Mouse (Mus musculus) layer of hippocampus, adult 18-20 months (tissue): ENCODE measurements around the gene Dmwd. TPM values are rescaled to one million over a fixed set of nuclear protein-coding genes. Genes with fewer than 3 reads are reported as not detected.

Source experiments
- DNase-seq, 2 experiments: peaks; one replicate each; pipeline ENCODE4 v3.0.0; 2022; ENCODE audit warnings: low spot score in 2 of 2
- total RNA-seq, 2 experiments: library from RNA; stranded (reverse); gene quantifications; 2 replicates each; pipeline ENCODE4 v1.2.3; 2021

Dmwd gene
- total RNA-seq, 2 experiments from 2014 or later: 142 to 148 TPM

DNA sequence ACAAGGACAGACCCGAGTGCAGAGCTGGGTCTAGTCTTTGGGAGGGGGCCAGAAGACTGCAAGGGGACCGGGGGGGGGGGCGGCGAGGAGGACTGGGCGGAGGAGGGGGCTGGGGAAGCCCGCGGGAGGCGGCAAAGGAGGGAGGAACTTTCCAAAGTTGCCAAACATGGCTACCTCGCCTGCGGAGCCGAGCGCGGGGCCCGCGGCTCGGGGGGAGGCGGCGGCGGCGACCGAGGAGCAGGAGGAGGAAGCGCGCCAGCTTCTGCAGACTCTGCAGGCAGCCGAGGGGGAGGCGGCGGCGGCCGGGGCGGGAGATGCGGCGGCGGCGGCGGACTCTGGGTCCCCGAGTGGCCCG is 18.4 kb downstream of the Dmwd start, which contains the start of gene Six5:
Six5 (plus strand) TSS at position 124 of the 355 bp plus-strand sequence.
- no peak for DNase-seq

- DNase-seq: no peak
These were observed 19.1 kb downstream of the Dmwd start for GRCm38 (mm10) chr7:19094826-19095750.

- DNase-seq: no peak
These were observed 19.7 kb downstream of the Dmwd start for GRCm38 (mm10) chr7:19095751-19096110.

GRCm38 (mm10) chr7:19096421-19096976 is 20.5 kb downstream of the Dmwd start:
- DNase-seq: no peak

DNA sequence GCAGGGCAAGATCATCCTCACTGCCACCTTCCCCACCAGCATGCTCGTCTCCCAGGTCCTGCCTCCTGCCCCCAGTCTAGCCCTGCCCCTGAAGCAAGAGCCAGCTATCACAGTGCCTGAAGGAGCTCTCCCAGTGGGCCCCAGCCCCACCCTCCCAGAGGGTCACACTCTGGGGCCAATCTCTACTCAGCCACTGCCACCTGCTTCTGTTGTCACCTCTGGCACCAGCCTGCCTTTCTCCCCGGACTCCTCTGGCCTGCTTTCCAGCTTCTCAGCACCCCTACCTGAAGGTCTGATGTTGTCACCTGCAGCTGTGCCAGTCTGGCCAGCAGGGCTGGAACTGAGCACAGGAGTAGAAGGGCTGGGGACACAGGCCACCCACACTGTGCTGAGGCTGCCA is 21.2 kb downstream of the Dmwd start:
- DNase-seq: no peak

DNA sequence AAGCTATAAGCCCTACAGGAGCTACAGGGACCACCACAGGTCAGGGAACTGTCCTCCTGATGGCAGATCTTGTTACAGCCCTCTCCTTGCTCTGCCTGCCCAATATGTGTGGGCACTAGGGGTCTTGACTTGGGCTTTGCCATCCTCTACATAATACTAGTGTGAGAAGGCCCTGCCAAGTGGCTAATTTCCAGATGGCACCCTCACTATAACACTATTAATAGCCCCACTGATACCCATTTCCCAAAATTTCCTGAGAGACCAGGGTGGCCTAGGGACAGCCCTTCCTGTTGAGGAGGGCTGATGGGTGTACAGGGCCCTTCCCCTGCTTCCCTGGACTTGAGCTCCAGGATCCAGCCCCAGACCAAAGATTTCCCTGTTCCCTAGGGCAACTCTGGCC is 21.8 kb downstream of the Dmwd start:
- DNase-seq: no peak

GRCm38 (mm10) chr7:19098811-19099210 is 22.8 kb downstream of the Dmwd start:
- DNase-seq: no peak

DNA sequence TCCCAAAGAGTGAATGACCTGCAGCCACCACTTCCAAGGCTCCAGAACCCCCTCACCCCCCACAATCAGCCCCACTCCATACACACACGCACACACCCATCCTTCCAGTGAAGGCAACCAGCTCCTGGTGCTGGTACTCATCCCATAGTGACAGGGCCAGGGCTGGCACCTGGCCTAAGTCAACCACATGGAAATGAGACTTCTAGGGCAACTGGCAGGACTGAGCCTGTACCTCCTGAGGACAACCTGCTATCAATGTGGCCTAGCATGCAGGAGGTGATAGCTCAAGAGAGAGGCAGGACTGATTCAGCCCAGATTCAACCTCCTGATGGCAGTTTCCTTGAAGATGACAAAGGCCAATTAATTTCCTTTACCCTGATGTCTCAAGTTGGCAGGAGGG is 24.3 kb downstream of the Dmwd start:
- DNase-seq: no peak

GRCm38 (mm10) chr7:19103741-19104140 is 27.7 kb downstream of the Dmwd start:
- DNase-seq: no peak

- no peak for DNase-seq
These were observed 28.5 kb downstream of the Dmwd start for GRCm38 (mm10) chr7:19104486-19104885.

DNA sequence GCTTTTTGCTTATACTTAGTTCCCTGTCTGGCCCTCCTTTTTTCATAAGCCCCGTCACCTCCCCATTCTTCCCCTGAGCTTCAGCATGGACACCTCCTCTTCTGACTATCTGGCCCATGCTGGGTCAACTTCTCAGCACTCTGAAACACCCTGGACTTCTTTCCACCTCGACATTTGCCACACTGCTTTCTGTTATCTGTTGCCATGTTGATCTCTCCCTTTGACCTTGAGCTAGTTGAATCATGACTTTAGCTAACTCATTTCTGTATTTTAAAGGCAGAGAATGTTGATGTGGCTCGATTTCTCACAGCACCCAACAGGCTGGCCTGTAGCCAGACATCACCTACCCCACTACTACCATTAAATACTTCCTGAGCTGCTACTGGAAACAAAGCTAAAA is 31.4 kb downstream of the Dmwd start:
- DNase-seq: no peak

- DNase-seq: no peak
These were observed 33.5 kb downstream of the Dmwd start for GRCm38 (mm10) chr7:19109565-19109964.

- peak in 1 of 2 experiments; percentile 37 for DNase-seq
These were observed 42.2 kb downstream of the Dmwd start, which contains the start of gene Gm4969 for GRCm38 (mm10) chr7:19118028-19118771. TSS of gene Gm4969 (minus strand) at chr7:19118368.

GRCm38 (mm10) chr7:19119083-19119482 is 43.1 kb downstream of the Dmwd start:
- DNase-seq: no peak

GRCm38 (mm10) chr7:19119631-19120429 is 43.8 kb downstream of the Dmwd start, which contains the start of gene Fbxo46:
TSS of gene Fbxo46 (plus strand) at chr7:19119859.
- DNase-seq: peak; percentile 94 to 97

- DNase-seq: no peak
These were observed 45.7 kb downstream of the Dmwd start for GRCm38 (mm10) chr7:19121686-19122085.

GRCm38 (mm10) chr7:19124713-19125112 is 48.7 kb downstream of the Dmwd start:
- DNase-seq: no peak

DNA sequence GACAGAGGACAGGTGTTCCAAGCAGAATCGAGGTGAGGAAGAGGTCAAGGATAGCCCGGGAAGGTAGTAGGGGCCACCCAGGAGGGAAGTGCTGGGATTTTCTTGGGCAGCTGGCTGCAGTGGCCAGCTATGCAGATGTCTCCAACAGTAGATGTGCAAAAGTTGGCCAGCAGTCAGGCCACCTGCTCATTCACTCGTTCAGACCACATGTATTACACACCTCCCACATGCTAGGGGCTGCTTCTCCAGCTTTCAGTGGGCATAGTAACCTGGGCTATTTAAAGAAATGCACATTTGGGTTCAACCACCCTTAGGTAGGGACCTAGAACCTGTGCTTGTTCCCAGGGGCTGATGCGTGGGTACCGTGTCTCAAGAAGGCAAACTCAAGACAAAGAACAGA is 51.7 kb downstream of the Dmwd start:
- no peak for DNase-seq

- no peak for DNase-seq
These were observed 53.4 kb downstream of the Dmwd start for GRCm38 (mm10) chr7:19129396-19129795.

GRCm38 (mm10) chr7:19130657-19131056 is 54.6 kb downstream of the Dmwd start:
- no peak for DNase-seq

DNA sequence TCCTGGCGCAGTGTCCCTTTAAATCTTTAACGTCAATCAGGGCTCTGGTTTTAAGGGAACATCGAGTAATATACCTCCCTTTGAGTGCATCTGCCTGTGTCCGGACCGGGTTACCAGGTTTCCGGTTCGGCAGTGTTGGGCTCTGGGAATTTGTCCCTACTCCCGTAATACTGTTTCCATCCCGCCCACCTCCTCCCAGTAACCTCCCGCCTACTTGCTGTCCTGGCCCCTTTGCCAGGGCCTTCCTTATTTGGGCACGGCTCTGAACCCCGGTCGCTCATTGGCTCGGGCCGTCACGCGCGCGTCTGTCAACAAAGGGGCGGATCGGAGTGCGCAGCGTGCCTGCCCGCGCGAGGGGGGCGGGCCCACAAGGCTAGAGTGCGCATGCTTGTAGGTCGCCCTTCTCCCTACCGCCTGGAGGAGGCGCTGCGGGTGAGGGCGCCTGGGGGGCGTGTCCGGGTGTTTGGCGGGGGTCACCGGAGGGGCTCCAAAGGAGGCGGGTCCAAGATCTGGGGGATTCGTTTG is 55.4 kb downstream of the Dmwd start:
- peak; percentile 97 to 98 for DNase-seq
